Mouse (Mus musculus) left cerebral cortex, adult 18-20 months (tissue): ENCODE data around the gene Tespa1. TPM values are rescaled to one million over a fixed set of nuclear protein-coding genes. Genes with fewer than 3 reads are reported as not detected.
"Not testable (repeated sequence)": the region's sequence is repeated elsewhere in the genome, so short reads cannot be mapped to it uniquely, and the experiment has no call there.

ENCODE experiments used
- DNase-seq, 2 experiments: peaks; one replicate each; pipeline ENCODE4 v3.0.0; 2021 to 2022; ENCODE audit warnings: low spot score in 2 of 2, mixed read lengths in 1 of 2
- long read RNA-seq, 2 experiments: library from polyadenylated mRNA; stranded (forward); transcript quantifications; one replicate each; pipeline ENCODE4 v2.0.0; 2021
- total RNA-seq, 2 experiments: library from RNA; stranded (reverse); gene quantifications; 2 replicates each; pipeline ENCODE4 v1.2.3; 2021

Tespa1 gene
- total RNA-seq: 1 to 10 TPM; 1.9 to 2.2 TPM
- long read RNA-seq, experiment 1, partial matches to known transcripts: 0 of 1 reads
- long read RNA-seq, experiment 1, other reads (novel, unspliced or antisense): 0 of 1 reads
- long read RNA-seq, experiment 2: 0 reads

DNA sequence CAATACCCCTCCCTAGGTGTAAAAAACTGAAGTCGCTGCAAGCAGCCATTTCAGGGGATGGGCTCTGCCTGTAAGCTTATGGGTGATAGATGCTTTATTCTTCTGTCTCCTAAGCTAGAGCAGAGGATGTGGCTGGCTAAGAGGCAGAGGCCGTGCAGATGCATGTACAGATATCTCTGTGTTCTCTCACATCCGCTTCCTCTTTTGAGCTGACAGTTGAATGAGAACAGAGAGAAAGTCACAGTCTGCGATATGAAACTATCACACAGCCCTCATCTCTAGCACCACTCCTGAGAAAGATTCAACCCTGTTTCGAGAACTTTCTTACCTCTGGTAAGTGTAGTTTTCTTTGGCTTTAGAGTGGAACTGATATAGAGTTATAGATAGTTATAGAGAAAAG is at the start of gene Tespa1:
TSS of gene Tespa1 (plus strand) at position 234 of the 400 bp plus-strand sequence.
- DNase-seq: no peak

DNA sequence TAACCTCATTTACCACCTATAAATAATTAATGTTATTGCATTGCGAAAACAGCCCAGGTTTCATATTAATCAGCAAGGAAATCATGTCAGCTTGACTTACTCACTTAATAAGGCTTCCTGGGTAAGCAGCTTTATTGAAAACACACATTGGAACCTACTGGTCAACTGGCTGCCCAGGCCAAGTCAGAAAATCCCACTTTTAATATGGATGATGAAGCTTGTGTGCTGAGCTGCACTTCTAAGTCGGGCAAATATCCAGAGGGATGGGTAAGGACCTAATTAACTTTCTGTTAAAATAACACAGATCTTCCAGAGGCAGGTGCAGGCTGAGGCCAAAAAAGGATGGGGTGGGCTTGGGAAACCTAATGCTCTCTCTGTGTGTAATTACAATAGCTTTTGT is 46.9 kb upstream of the Tespa1 start:
- no peak for DNase-seq

GRCm38 (mm10) chr10:130276496-130276895 is 46.2 kb upstream of the Tespa1 start:
- no peak for DNase-seq

GRCm38 (mm10) chr10:130280066-130280465 is 42.6 kb upstream of the Tespa1 start, which contains the start of gene Neurod4:
Gene Neurod4, minus strand, starts transcription at chr10:130280240.
- no peak for DNase-seq

GRCm38 (mm10) chr10:130281982-130282449 is 40.7 kb upstream of the Tespa1 start:
- no peak for DNase-seq

- DNase-seq: peak in 1 of 2 experiments; percentile 20
Measured at GRCm38 (mm10) chr10:130287201-130287600, 35.5 kb upstream of the Tespa1 start.

GRCm38 (mm10) chr10:130288007-130288406 is 34.7 kb upstream of the Tespa1 start:
- no peak for DNase-seq

DNA sequence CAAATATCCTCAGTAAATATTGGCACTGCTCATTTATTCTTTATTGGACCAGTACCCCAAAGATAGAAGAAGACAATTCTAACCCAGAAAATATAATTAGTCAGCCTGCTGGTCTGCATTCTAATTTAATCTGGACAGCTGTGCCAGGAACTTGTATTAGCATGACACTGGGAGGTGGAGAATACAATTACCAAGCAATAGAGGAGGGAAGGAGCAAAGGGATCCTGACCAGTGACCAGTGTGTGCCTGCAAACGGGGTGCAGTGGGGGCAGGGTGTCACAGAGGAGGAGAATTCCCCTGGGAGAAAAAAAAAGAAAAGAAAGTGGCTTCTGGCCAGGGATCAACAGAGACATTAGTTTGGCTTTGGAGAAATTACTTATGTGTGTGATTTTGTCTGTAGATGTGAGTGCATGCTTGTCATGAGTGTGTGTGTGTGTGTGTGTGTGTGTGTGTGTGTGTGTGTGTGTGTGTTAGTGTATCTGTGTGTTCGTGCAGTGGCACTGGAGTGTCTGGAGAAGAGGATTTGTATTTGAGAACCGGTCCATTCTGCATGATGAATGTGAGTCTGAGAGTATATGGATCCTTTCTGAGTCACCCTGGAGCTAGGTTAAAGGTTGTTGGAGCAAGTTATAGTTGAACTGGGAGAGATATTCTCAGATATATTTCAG is 28.8 kb upstream of the Tespa1 start:
- no peak for DNase-seq

GRCm38 (mm10) chr10:130298748-130299147 is 23.9 kb upstream of the Tespa1 start:
- peak; percentile 20 to 36 for DNase-seq

- DNase-seq: not testable (repeated sequence)
Measured at GRCm38 (mm10) chr10:130304138-130304537, 18.5 kb upstream of the Tespa1 start.

DNA sequence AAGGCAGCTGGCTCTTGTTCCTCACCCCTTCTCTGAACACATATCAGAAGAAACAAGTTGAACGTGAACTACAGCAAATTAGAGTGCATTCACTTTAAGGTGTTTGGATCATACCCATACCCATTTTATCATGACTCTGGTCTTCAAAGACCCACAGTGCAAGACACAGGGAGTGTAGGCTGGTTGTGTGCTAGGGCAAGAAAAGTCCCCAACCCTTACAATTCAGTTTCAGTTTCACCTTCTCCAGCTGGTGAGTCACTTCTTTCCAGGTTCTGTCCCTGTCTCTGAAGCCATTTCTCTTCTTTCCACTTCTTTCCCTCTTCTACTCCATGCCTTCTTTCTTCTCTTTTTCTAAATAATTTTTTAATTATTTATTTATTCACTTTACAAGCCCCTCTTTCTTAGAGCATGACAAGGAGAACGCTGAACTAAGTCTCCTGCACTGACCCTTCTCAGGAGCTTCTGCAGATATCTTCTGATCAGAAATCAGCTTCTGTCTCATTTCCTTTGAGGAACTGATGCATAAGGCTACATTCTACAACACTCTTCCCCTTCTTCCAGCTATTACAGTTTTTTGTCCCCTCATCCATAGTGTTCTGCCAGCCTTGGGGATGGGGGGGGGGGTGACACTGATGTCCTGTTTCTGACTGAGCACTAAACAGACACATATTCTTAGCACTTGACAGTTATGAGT is 11.0 kb upstream of the Tespa1 start:
- no peak for DNase-seq

DNA sequence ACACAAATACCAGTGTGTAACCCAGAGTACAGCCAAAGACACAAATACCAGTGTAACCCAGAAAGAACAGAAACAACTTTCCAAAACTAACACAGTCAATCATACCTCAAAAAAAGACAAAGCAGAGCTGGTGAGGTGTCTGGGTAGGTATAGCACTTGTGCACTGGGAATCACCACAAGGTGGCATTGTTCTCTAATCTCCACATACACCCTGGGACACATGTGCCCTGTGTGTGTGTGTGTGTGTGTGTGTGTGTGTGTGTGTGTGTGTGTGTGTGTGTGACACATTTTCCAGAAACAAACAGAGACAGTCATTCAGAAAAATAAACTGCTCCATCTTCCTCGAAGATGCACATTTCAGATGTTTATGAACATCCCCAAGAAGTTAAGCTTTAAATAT is 9.1 kb upstream of the Tespa1 start:
- no peak for DNase-seq

- DNase-seq: no peak
Measured at GRCm38 (mm10) chr10:130314110-130314829, 8.4 kb upstream of the Tespa1 start.

DNA sequence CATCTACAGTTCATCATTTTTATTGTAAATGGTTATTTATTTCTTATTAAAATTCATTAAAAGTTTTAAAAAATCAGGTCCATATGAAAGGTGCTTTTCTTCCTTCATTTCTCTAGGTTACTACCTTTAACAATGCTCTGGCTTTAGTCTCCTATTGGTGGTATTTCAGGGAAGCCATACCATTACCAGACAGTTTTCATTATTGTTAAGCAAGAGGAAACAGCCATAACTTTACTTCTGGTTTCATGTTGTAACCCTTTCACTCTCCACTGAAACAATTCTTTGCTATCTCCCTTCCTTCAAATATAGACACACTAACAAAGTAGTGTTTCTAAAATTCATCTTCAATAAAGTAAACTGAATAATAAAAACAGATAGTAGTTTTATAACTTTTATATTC is 6.8 kb upstream of the Tespa1 start:
- no peak for DNase-seq

GRCm38 (mm10) chr10:130318720-130319119 is 4.0 kb upstream of the Tespa1 start:
- no peak for DNase-seq

DNA sequence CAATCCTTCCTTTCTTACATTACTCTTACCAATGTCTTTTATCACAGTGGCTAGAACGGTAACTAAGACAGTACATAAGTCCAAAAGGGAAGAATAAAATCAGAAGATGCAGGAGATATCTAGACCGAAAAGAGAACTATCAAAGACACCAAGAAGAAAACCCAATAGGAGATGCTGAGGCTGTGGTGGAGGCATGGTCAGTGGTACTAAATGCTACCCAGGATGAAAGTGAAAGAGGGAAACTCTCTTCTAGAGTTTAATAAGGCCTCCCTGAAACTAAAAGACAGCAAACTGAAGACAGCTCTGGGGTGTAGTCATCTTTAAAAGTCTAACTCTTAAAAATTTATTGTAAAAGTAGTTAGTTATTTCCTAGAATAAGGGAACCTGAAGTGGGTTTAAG is 2.0 kb upstream of the Tespa1 start:
- no peak for DNase-seq

- no peak for DNase-seq
Measured at GRCm38 (mm10) chr10:130322062-130322461, 608 bp upstream of the Tespa1 start.

DNA sequence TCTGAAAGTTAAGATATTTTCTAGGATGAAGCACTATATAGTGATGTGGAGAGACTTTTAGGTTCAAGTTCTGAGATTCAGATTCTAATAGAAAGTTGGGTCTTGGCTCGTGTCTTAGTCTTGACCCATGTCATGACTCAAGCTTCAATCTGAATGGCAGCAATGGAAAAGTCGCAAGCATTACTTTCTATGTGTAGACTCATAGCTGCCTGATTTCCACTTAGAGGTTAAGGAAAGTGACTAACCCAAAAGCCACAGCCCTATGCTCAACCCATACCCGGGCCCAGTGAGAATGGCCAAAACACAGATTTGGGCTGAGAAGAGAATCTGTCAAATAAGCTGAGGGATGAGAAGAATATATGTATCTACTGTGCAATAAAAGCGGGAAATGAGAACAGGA is 1.6 kb downstream of the Tespa1 start:
- no peak for DNase-seq

- no peak for DNase-seq
Measured at GRCm38 (mm10) chr10:130330711-130331110, 8.0 kb downstream of the Tespa1 start.

GRCm38 (mm10) chr10:130336385-130336784 is 13.7 kb downstream of the Tespa1 start:
- no peak for DNase-seq

DNA sequence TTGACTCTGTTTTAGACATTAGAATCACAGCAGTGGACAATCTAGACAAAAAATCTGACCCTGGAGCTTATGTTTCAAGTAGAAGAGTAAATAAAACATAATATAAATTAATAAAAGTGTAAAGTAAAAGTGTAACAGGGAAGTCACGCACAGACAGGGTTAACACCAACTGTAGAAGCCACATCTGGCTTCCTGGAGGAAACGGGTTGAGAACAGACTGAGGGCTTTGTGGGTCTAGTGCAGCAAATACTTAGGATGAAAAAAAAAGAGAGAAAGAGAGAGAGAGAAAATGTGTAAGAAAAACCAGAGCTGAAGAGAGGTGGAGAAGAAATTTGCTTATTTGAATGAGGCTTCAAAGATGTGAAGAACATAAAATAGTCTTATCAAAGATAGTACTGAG is 14.9 kb downstream of the Tespa1 start:
- DNase-seq: no peak

DNA sequence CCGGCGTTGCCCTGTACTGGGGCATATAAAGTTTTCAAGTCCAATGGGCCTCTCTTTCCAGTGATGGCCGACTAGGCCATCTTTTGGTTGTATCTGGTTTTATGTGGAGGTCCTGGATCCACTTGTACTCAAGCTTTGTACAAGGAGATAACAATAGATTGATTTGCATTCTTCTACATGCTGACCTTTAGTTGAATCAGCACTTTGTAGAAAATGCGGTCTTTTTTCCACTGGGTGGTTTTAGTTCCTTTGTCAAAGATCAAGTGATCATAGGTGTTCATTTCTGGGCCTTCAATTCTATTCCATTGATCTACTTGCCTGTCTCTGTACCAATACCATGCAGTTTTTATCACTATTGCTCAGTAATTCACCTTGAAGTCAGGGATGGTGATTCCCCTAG is 17.4 kb downstream of the Tespa1 start:
- DNase-seq: not testable (repeated sequence)
